In the genomic region with DNA sequence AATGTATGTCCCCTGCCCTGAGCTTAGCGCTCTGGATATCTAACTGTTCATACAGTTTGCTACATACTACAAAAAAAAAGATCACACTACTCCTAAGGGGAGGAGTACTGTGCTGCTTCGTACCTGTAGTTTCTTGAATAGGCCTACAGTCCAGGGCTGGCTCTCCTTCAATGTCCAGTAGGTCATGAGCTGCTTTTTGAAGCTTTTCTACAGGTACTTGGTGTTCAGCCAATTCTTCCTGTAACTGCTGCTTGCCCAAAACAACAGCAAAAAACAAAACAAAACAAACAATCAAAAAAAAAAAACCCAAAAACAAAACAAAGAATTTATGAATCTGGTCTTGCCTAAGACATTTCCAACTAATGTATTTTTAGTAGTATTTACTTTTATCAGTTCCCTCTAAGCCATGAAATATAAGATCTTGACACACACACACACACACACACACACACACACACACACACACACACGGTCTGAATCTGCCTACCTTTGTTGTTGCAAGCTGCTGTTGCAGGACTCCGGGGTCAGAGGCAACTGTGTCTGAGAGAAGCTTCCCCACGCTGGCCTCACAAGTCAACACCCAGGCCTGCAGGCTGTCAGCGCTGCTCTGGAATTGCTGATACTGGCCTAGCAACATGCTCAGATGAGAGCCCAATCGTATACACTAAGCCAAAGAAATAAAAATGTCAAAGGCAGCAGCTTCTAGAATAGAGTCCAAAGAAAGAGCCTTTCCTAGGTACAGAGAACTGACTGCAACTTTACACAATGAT, we compare ENCODE assay signal across 17 mouse cellular contexts.
A peak's percentile ranks its signal among the peaks of the same experiment; 100 is the strongest.
DNase-seq lines count a peak whose midpoint lies in the region; ATAC-seq lines count a peak whose summit lies in the region.
"Had no signal": no experiment of that assay in that cellular context is flagged by ENCODE, and none has a peak within 500 bp of the region (broad histone marks: within the 10 kb centered on the region; RNA-seq: fewer than 3 reads in every experiment).

No protein-coding gene starts in this region.

- peak; percentile 75; the same call in 1 of the 2 replicates for ATAC-seq in heart, embryonic 11.5 days (replicated peaks; ENCODE audit: insufficient number of reproducible peaks, low FRiP score, low TSS enrichment)
- no peak for ATAC-seq in cerebellum, adult (ENCODE audit: insufficient number of reproducible peaks, low FRiP score, low TSS enrichment)
- ATAC-seq: activated CD4-positive, CD25-positive, alpha-beta regulatory T cell, adult 4 months had no signal

- peaks cover 33% of the 10 kb centered on the region for H3K36me3 ChIP-seq in heart, embryonic 11.5 days (ENCODE audit: control insufficient read depth, insufficient read depth, low read length)

- peak overlapping the region; percentile 64 for H3K27ac ChIP-seq in heart, embryonic 11.5 days (ENCODE audit: low read depth, low read length)
- H3K27ac ChIP-seq: embryonic facial prominence, embryonic 15.5 days; forebrain, embryonic 12.5 days; liver, embryonic 14.5 days; midbrain, embryonic 12.5 days had no signal

- 51% methylated on average over 7 of the region's 7 CpGs for WGBS in heart, embryonic 11.5 days (ENCODE audit: insufficient replicate concordance)

- peak; percentile 52 to 61 for DNase-seq in heart, adult 18-20 months
- DNase-seq in heart, postnatal 25 days (ENCODE audit: low spot score): no peak
- DNase-seq in heart, postnatal 36 days: peak; percentile 31 to 45
- DNase-seq in kidney, postnatal 14 days: peak; percentile 35
- DNase-seq in adrenal gland, adult 8-10 months: no peak
- DNase-seq in embryo, embryonic 10.5 days (ENCODE audit: low spot score): no peak
- DNase-seq: cerebellum, adult 8-10 months; lung, postnatal 36 days; right cerebral cortex, adult 18-20 months; thymus, postnatal 36 days had no signal

- no peak overlapping the region for H3K9ac ChIP-seq in heart, embryonic 11.5 days (ENCODE audit: low read depth, low read length)
- H3K9ac ChIP-seq: embryonic facial prominence, embryonic 15.5 days; forebrain, embryonic 12.5 days; liver, embryonic 14.5 days; midbrain, embryonic 12.5 days had no signal

- peaks cover 6% of the 10 kb centered on the region for H3K4me1 ChIP-seq in heart, embryonic 11.5 days (ENCODE audit: control insufficient read depth, insufficient read depth, low read length)
- H3K4me1 ChIP-seq: embryonic facial prominence, embryonic 15.5 days; forebrain, embryonic 12.5 days; midbrain, embryonic 12.5 days had no signal

- H3K4me3 ChIP-seq in heart, embryonic 11.5 days (ENCODE audit: low read depth, low read length): no peak overlapping the region
- H3K4me3 ChIP-seq: embryonic facial prominence, embryonic 15.5 days; forebrain, embryonic 12.5 days; midbrain, embryonic 12.5 days had no signal

- H3K4me2 ChIP-seq in heart, embryonic 11.5 days: no peak overlapping the region
- H3K4me2 ChIP-seq: embryonic facial prominence, embryonic 15.5 days; forebrain, embryonic 12.5 days; midbrain, embryonic 12.5 days had no signal

- H3K27me3 ChIP-seq in heart, embryonic 11.5 days (ENCODE audit: control insufficient read depth, insufficient read depth, low read length): no peaks in the 10 kb centered on the region
- H3K27me3 ChIP-seq: embryonic facial prominence, embryonic 15.5 days; forebrain, embryonic 12.5 days; midbrain, embryonic 12.5 days had no signal

- no peaks in the 10 kb centered on the region for H3K9me3 ChIP-seq in heart, embryonic 11.5 days (replicated peaks; ENCODE audit: control insufficient read depth, low read length)
- H3K9me3 ChIP-seq: embryonic facial prominence, embryonic 15.5 days; forebrain, embryonic 12.5 days; midbrain, embryonic 12.5 days had no signal

- intact Hi-C loops in heart, postnatal 25 days (cut with DNase I): loop anchor here (5.0 kb wide), 1 partner anchor 148 kb away; no protein-coding TSS in a partner anchor
- intact Hi-C loops in heart, postnatal 36 days (cut with DNase I): no loop called here

Comparison
In these comparisons a context has a peak if more than half of its experiments do, and no peak if none do; other contexts are left out.
1. DNase-seq: peak in heart, adult 18-20 months (2 of 2), heart, postnatal 36 days (2 of 2) and kidney, postnatal 14 days (single experiment); none in heart, postnatal 25 days (single experiment), adrenal gland, adult 8-10 months (single experiment) and embryo, embryonic 10.5 days (single experiment).